Mouse (Mus musculus): ENCODE measurements around the gene Inpp5d. TPM values are rescaled to one million over a fixed set of nuclear protein-coding genes. Genes with fewer than 3 reads are reported as not detected.

The Inpp5d gene
- polyA plus RNA-seq, 1 experiment from 2014 or later, result 3.2 TPM

- ATAC-seq, result no peak
- Histone ChIP-seq H3K27me3 (no peaks in the 10 kb centered on the region), H3K4me1 (no peaks in the 10 kb centered on the region), H3K36me3 (ENCODE audit: poor library complexity, severe bottlenecking) (no peaks in the 10 kb centered on the region), H3K4me2 (no peak overlapping the region), H3K9me3 (replicated peaks) (peaks cover 7% of the 10 kb centered on the region; the same call in 1 of the 2 replicates), H3K4me3 (no peak overlapping the region), H3K27ac (no peak overlapping the region), H3K9ac (no peak overlapping the region)
- WGBS, result 31% methylated on average over 1 of the region's 1 CpGs
Observed at GRCm38 (mm10) chr1:87687009-87687408, 66.9 kb downstream of the Inpp5d start.

- no peaks in the 10 kb centered on the region for H3K9me3 ChIP-seq (replicated peaks)
- H3K4me1 ChIP-seq, result no peaks in the 10 kb centered on the region
- no peaks in the 10 kb centered on the region for H3K27me3 ChIP-seq
- no peak overlapping the region for H3K27ac ChIP-seq
- H3K4me2 ChIP-seq, result no peak overlapping the region
- WGBS, result 79% methylated on average over 1 of the region's 1 CpGs
- H3K9ac ChIP-seq, result no peak overlapping the region
- ATAC-seq, result no peak
- H3K36me3 ChIP-seq (ENCODE audit: poor library complexity, severe bottlenecking), result no peaks in the 10 kb centered on the region
- H3K4me3 ChIP-seq, result no peak overlapping the region
Observed at GRCm38 (mm10) chr1:87689661-87690341, 69.7 kb downstream of the Inpp5d start.

GRCm38 (mm10) chr1:87696358-87696757 lies 76.2 kb downstream of the Inpp5d start:
- Histone ChIP-seq H3K4me1 (no peaks in the 10 kb centered on the region), H3K9ac (no peak overlapping the region), H3K27me3 (no peaks in the 10 kb centered on the region), H3K27ac (no peak overlapping the region), H3K36me3 (ENCODE audit: poor library complexity, severe bottlenecking) (no peaks in the 10 kb centered on the region), H3K4me3 (no peak overlapping the region), H3K9me3 (replicated peaks) (no peaks in the 10 kb centered on the region), H3K4me2 (no peak overlapping the region)
- ATAC-seq, result no peak
- 73% methylated on average over 5 of the region's 5 CpGs for whole genome bisulfite sequencing

GRCm38 (mm10) chr1:87698010-87698409 lies 77.9 kb downstream of the Inpp5d start:
- no peak for ATAC-seq
- 88% methylated on average over 6 of the region's 6 CpGs for WGBS

GRCm38 (mm10) chr1:87699890-87700448 lies 79.9 kb downstream of the Inpp5d start:
- no peak for ATAC-seq
- Histone ChIP-seq H3K4me2 (no peak overlapping the region), H3K4me3 (no peak overlapping the region), H3K9me3 (replicated peaks) (no peaks in the 10 kb centered on the region), H3K9ac (no peak overlapping the region), H3K36me3 (ENCODE audit: poor library complexity, severe bottlenecking) (no peaks in the 10 kb centered on the region), H3K27ac (no peak overlapping the region), H3K27me3 (no peaks in the 10 kb centered on the region), H3K4me1 (no peaks in the 10 kb centered on the region)
- WGBS, result 85% methylated on average over 5 of the region's 5 CpGs

More at GRCm38 (mm10) chr1:87698010-87698409, 77.9 kb downstream of the Inpp5d start:
- no peaks in the 10 kb centered on the region for H3K4me1 ChIP-seq
- H3K4me3 ChIP-seq, result no peak overlapping the region
- no peaks in the 10 kb centered on the region for H3K27me3 ChIP-seq
- no peaks in the 10 kb centered on the region for H3K36me3 ChIP-seq (ENCODE audit: poor library complexity, severe bottlenecking)
- H3K9me3 ChIP-seq (replicated peaks), result no peaks in the 10 kb centered on the region
- no peak overlapping the region for H3K9ac ChIP-seq
- H3K4me2 ChIP-seq, result no peak overlapping the region
- no peak overlapping the region for H3K27ac ChIP-seq

- WGBS, result 90% methylated on average over 2 of the region's 2 CpGs
- no peaks in the 10 kb centered on the region for H3K36me3 ChIP-seq (ENCODE audit: poor library complexity, severe bottlenecking)
Observed at GRCm38 (mm10) chr1:87704230-87704629, 84.1 kb downstream of the Inpp5d start.

GRCm38 (mm10) chr1:87706361-87706760 lies 86.2 kb downstream of the Inpp5d start:
- Histone ChIP-seq H3K27me3 (no peaks in the 10 kb centered on the region), H3K4me1 (peaks cover 14% of the 10 kb centered on the region), H3K4me2 (no peak overlapping the region), H3K27ac (no peak overlapping the region), H3K4me3 (no peak overlapping the region), H3K9ac (no peak overlapping the region), H3K9me3 (replicated peaks) (peaks cover 6% of the 10 kb centered on the region; the same call in 1 of the 2 replicates), H3K36me3 (ENCODE audit: poor library complexity, severe bottlenecking) (no peaks in the 10 kb centered on the region)
- ATAC-seq, result no peak
- WGBS, result 93% methylated on average over 3 of the region's 3 CpGs

More at GRCm38 (mm10) chr1:87704230-87704629, 84.1 kb downstream of the Inpp5d start:
- Histone ChIP-seq H3K27ac (no peak overlapping the region), H3K9me3 (replicated peaks) (peaks cover 6% of the 10 kb centered on the region; the same call in 1 of the 2 replicates), H3K4me3 (no peak overlapping the region), H3K27me3 (no peaks in the 10 kb centered on the region), H3K4me2 (no peak overlapping the region), H3K9ac (no peak overlapping the region), H3K4me1 (peaks cover 5% of the 10 kb centered on the region; the same call in 1 of the 2 replicates)
- ATAC-seq, result no peak

- Histone ChIP-seq H3K4me1 (peaks cover 14% of the 10 kb centered on the region), H3K9me3 (replicated peaks) (peaks cover 6% of the 10 kb centered on the region; the same call in 1 of the 2 replicates), H3K4me3 (no peak overlapping the region), H3K27ac (peak overlapping the region; percentile 57; the same call in 1 of the 2 replicates), H3K9ac (no peak overlapping the region), H3K4me2 (no peak overlapping the region), H3K36me3 (ENCODE audit: poor library complexity, severe bottlenecking) (no peaks in the 10 kb centered on the region), H3K27me3 (no peaks in the 10 kb centered on the region)
- WGBS, result 21% methylated on average over 6 of the region's 6 CpGs
- ATAC-seq, result peak; percentile 66; the same call in 1 of the 2 replicates
Observed at GRCm38 (mm10) chr1:87709020-87709419, 88.9 kb downstream of the Inpp5d start.

- H3K4me1 ChIP-seq, result peaks cover 14% of the 10 kb centered on the region
- peaks cover 6% of the 10 kb centered on the region; the same call in 1 of the 2 replicates for H3K9me3 ChIP-seq (replicated peaks)
- H3K9ac ChIP-seq, result no peak overlapping the region
- H3K36me3 ChIP-seq (ENCODE audit: poor library complexity, severe bottlenecking), result no peaks in the 10 kb centered on the region
- ATAC-seq, result peak; percentile 53
- no peak overlapping the region for H3K4me3 ChIP-seq
- peak overlapping the region; percentile 57 for H3K27ac ChIP-seq
- WGBS, result 75% methylated on average over 7 of the region's 7 CpGs
- no peaks in the 10 kb centered on the region for H3K27me3 ChIP-seq
- H3K4me2 ChIP-seq, result no peak overlapping the region
Observed at GRCm38 (mm10) chr1:87709661-87710270, 89.7 kb downstream of the Inpp5d start.

- Histone ChIP-seq H3K9ac (no peak overlapping the region), H3K9me3 (replicated peaks) (peaks cover 6% of the 10 kb centered on the region; the same call in 1 of the 2 replicates), H3K4me3 (no peak overlapping the region), H3K36me3 (ENCODE audit: poor library complexity, severe bottlenecking) (no peaks in the 10 kb centered on the region), H3K4me2 (no peak overlapping the region), H3K27me3 (no peaks in the 10 kb centered on the region), H3K4me1 (peaks cover 14% of the 10 kb centered on the region), H3K27ac (no peak overlapping the region)
- ATAC-seq, result no peak
- 88% methylated on average over 10 of the region's 10 CpGs for WGBS
Observed at GRCm38 (mm10) chr1:87711938-87712613, 92.0 kb downstream of the Inpp5d start.

- peaks cover 6% of the 10 kb centered on the region; the same call in 1 of the 2 replicates for H3K9me3 ChIP-seq (replicated peaks)
- no peaks in the 10 kb centered on the region for H3K27me3 ChIP-seq
- no peak overlapping the region for H3K4me3 ChIP-seq
- no peaks in the 10 kb centered on the region for H3K36me3 ChIP-seq (ENCODE audit: poor library complexity, severe bottlenecking)
- ATAC-seq, result no peak
- no peak overlapping the region for H3K4me2 ChIP-seq
- no peak overlapping the region for H3K9ac ChIP-seq
- peaks cover 14% of the 10 kb centered on the region for H3K4me1 ChIP-seq
- 84% methylated on average over 1 of the region's 1 CpGs for WGBS
- H3K27ac ChIP-seq, result no peak overlapping the region
Observed at GRCm38 (mm10) chr1:87712614-87712971, 92.5 kb downstream of the Inpp5d start.

GRCm38 (mm10) chr1:87721382-87721781 lies 101.3 kb downstream of the Inpp5d start:
- no peaks in the 10 kb centered on the region for H3K36me3 ChIP-seq (ENCODE audit: poor library complexity, severe bottlenecking)
- WGBS, result 46% methylated on average over 8 of the region's 8 CpGs

More at GRCm38 (mm10) chr1:87721382-87721781, 101.3 kb downstream of the Inpp5d start:
- ATAC-seq, result no peak
- Histone ChIP-seq H3K9ac (no peak overlapping the region), H3K4me1 (no peaks in the 10 kb centered on the region), H3K27me3 (no peaks in the 10 kb centered on the region), H3K27ac (no peak overlapping the region), H3K4me3 (no peak overlapping the region), H3K9me3 (replicated peaks) (no peaks in the 10 kb centered on the region), H3K4me2 (no peak overlapping the region)
